Mouse (Mus musculus) hindbrain, embryonic 14.5 days (tissue): ENCODE measurements around the gene 4930432K21Rik. TPM values are rescaled to one million over a fixed set of nuclear protein-coding genes. Genes with fewer than 3 reads are reported as not detected.

Source experiments
- ATAC-seq: fragments of 200-750 bp; cut with Nextera tagmentation; 2 replicates; pipeline ENCODE4 v1.8.0; 2017; ENCODE audit warnings: moderate number of reproducible peaks, mild to moderate bottlenecking, moderate TSS enrichment, moderate library complexity; ENCODE audit not compliant: low FRiP score
- DNase-seq: peaks from one replicate; pipeline ENCODE4 v3.0.0-alpha.2; 2015; ENCODE audit warnings: low spot score
- H3K27ac ChIP-seq: fragments of 300-500 bp; sonication (generic); 2 replicates; pipeline ENCODE4 v1.5.1; 2014; ENCODE audit warnings: mild to moderate bottlenecking, moderate library complexity
- H3K27me3 ChIP-seq: fragments of 300-500 bp; sonication (generic); 2 replicates; pipeline ENCODE4 v1.6.1; 2014; ENCODE audit warnings: mild to moderate bottlenecking, low read length, mixed read lengths; ENCODE audit not compliant: control insufficient read depth, insufficient read depth
- H3K36me3 ChIP-seq: fragments of 300-500 bp; sonication (generic); replicated peaks from 2 replicates; pipeline ENCODE4 v1.6.1; 2014; ENCODE audit not compliant: control insufficient read depth, insufficient read depth
- H3K4me1 ChIP-seq: fragments of 300-500 bp; sonication (generic); replicated peaks from 2 replicates; pipeline ENCODE4 v1.6.1; 2014; ENCODE audit warnings: antibody characterized with exemption, low read length, mixed read lengths; ENCODE audit not compliant: control insufficient read depth, insufficient read depth
- H3K4me2 ChIP-seq: fragments of 300-500 bp; sonication (generic); replicated peaks from 2 replicates; pipeline ENCODE4 v1.6.1; 2014; ENCODE audit warnings: mild to moderate bottlenecking, moderate library complexity
- H3K4me3 ChIP-seq: fragments of 300-500 bp; sonication (generic); replicated peaks from 2 replicates; pipeline ENCODE4 v1.5.1; 2014; ENCODE audit warnings: mild to moderate bottlenecking, low read length
- H3K9ac ChIP-seq: fragments of 300-500 bp; sonication (generic); 2 replicates; pipeline ENCODE4 v1.6.1; 2014
- H3K9me3 ChIP-seq: fragments of 300-500 bp; sonication (generic); 2 replicates; pipeline ENCODE4 v1.6.1; 2016; ENCODE audit warnings: low read length; ENCODE audit not compliant: control insufficient read depth
- WGBS: fragments of 180-500 bp; shearing (Covaris S2); extraction: QIAGEN DNeasy Blood & Tissue Kit; methylation state at CpG from one replicate; pipeline ENCODE4 v1.1.7; 2014; 5-methylcytosine and 5-hydroxymethylcytosine counted together
- polyA plus RNA-seq: library from polyadenylated mRNA; unstranded; fragments of >200 nt; fragmentation: Nextera tagmentation; extraction: Ambion mirVana; gene quantifications from 2 replicates; pipeline ENCODE4 v1.2.1, GENCODE M21; 2014

4930432K21Rik gene
- polyA plus RNA-seq, 1 experiment from 2014 or later: 1.4 TPM

- H3K9ac ChIP-seq: no peak overlapping the region
- DNase-seq: no peak
- no peak overlapping the region for H3K27ac ChIP-seq
- H3K9me3 ChIP-seq: no peaks in the 10 kb centered on the region
- H3K36me3 ChIP-seq: no peaks in the 10 kb centered on the region
- no peak overlapping the region for H3K4me2 ChIP-seq
- 82% methylated on average over 3 of the region's 3 CpGs for WGBS
- peaks cover 17% of the 10 kb centered on the region; the same call in 1 of the 2 replicates for H3K4me1 ChIP-seq
- ATAC-seq: no peak
- H3K27me3 ChIP-seq: no peaks in the 10 kb centered on the region
- H3K4me3 ChIP-seq: no peak overlapping the region
Observed at GRCm38 (mm10) chr8:84194224-84194743, 46.5 kb downstream of the 4930432K21Rik start.

- DNase-seq (peak; percentile 89), ATAC-seq (peak; percentile 47)
- Histone ChIP-seq H3K4me3 (peak overlapping the region; percentile 39), H3K27me3 (peaks cover 16% of the 10 kb centered on the region; the same call in 1 of the 2 replicates), H3K27ac (peak overlapping the region; percentile 85), H3K4me2 (peak overlapping the region; percentile 70), H3K9me3 (no peaks in the 10 kb centered on the region), H3K4me1 (peaks cover 30% of the 10 kb centered on the region), H3K9ac (peak overlapping the region; percentile 21), H3K36me3 (no peaks in the 10 kb centered on the region)
- 2% methylated on average over 43 of the region's 43 CpGs for WGBS
Observed at GRCm38 (mm10) chr8:84197141-84197921, 49.5 kb downstream of the 4930432K21Rik start.

- Histone ChIP-seq H3K9me3 (no peaks in the 10 kb centered on the region), H3K27me3 (peaks cover 16% of the 10 kb centered on the region; the same call in 1 of the 2 replicates), H3K9ac (peak overlapping the region; percentile 21), H3K4me3 (peak overlapping the region; percentile 39), H3K27ac (peak overlapping the region; percentile 85), H3K36me3 (no peaks in the 10 kb centered on the region), H3K4me1 (peaks cover 27% of the 10 kb centered on the region), H3K4me2 (peak overlapping the region; percentile 70)
- DNase-seq (peak; percentile 71), ATAC-seq (peak; percentile 79)
- 3% methylated on average over 30 of the region's 30 CpGs for WGBS
Observed at GRCm38 (mm10) chr8:84197922-84198774, 50.3 kb downstream of the 4930432K21Rik start.

GRCm38 (mm10) chr8:84198871-84199270, 51.0 kb downstream of the 4930432K21Rik start:
- H3K36me3 ChIP-seq: no peaks in the 10 kb centered on the region
- DNase-seq: no peak
- no peak for ATAC-seq
- H3K9ac ChIP-seq: no peak overlapping the region
- peaks cover 30% of the 10 kb centered on the region for H3K4me1 ChIP-seq
- WGBS: 24% methylated on average over 4 of the region's 4 CpGs
- H3K9me3 ChIP-seq: no peaks in the 10 kb centered on the region
- no peak overlapping the region for H3K4me3 ChIP-seq
- H3K27ac ChIP-seq: peak overlapping the region; percentile 62
- H3K4me2 ChIP-seq: 0 out of 2 replicates have a peak overlapping the region, but pooled peaks have one; percentile 70
- peaks cover 16% of the 10 kb centered on the region; the same call in 1 of the 2 replicates for H3K27me3 ChIP-seq

GRCm38 (mm10) chr8:84199348-84200125, 51.7 kb downstream of the 4930432K21Rik start:
- 64% methylated on average over 11 of the region's 11 CpGs for WGBS
- Histone ChIP-seq H3K27me3 (peaks cover 16% of the 10 kb centered on the region; the same call in 1 of the 2 replicates), H3K27ac (peak overlapping the region; percentile 61; the same call in 1 of the 2 replicates), H3K36me3 (no peaks in the 10 kb centered on the region), H3K9me3 (no peaks in the 10 kb centered on the region), H3K9ac (no peak overlapping the region), H3K4me2 (no peak overlapping the region), H3K4me3 (no peak overlapping the region), H3K4me1 (peaks cover 31% of the 10 kb centered on the region)
- DNase-seq: no peak
- ATAC-seq: no peak

- peak overlapping the region; percentile 38 for H3K4me3 ChIP-seq
- 24% methylated on average over 8 of the region's 8 CpGs for WGBS
- H3K27me3 ChIP-seq: peaks cover 16% of the 10 kb centered on the region; the same call in 1 of the 2 replicates
- peak overlapping the region; percentile 54 for H3K4me2 ChIP-seq
- DNase-seq (no peak), ATAC-seq (no peak)
- peaks cover 31% of the 10 kb centered on the region for H3K4me1 ChIP-seq
- H3K36me3 ChIP-seq: no peaks in the 10 kb centered on the region
- peak overlapping the region; percentile 61; the same call in 1 of the 2 replicates for H3K9ac ChIP-seq
- H3K9me3 ChIP-seq: no peaks in the 10 kb centered on the region
- H3K27ac ChIP-seq: peak overlapping the region; percentile 61
Observed at GRCm38 (mm10) chr8:84200126-84200555, 52.3 kb downstream of the 4930432K21Rik start.

GRCm38 (mm10) chr8:84200652-84201544, 53.1 kb downstream of the 4930432K21Rik start:
- Histone ChIP-seq H3K9ac (peak overlapping the region; percentile 61), H3K4me1 (peaks cover 31% of the 10 kb centered on the region), H3K4me2 (peak overlapping the region; percentile 54), H3K4me3 (peak overlapping the region; percentile 38), H3K27ac (peak overlapping the region; percentile 61), H3K9me3 (no peaks in the 10 kb centered on the region), H3K36me3 (no peaks in the 10 kb centered on the region), H3K27me3 (peaks cover 16% of the 10 kb centered on the region; the same call in 1 of the 2 replicates)
- WGBS: 9% methylated on average over 56 of the region's 70 CpGs
- ATAC-seq: no peak
- DNase-seq: peak; percentile 40
